Mouse (Mus musculus): ENCODE data around the gene Gp1ba. TPM values are rescaled to one million over a fixed set of nuclear protein-coding genes. Genes with fewer than 3 reads are reported as not detected.

Gene Gp1ba
- polyA plus RNA-seq, 1 experiment from 2014 or later: 0.21 TPM

GRCm38 (mm10) chr11:70649185-70649734 is 10.3 kb downstream of the Gp1ba start:
- no peaks in the 10 kb centered on the region for H3K9me3 ChIP-seq
- H3K4me1 ChIP-seq (replicated peaks): peaks cover 75% of the 10 kb centered on the region
- WGBS: 90% methylated on average over 8 of the region's 8 CpGs
- H3K36me3 ChIP-seq: peaks cover 53% of the 10 kb centered on the region
- no peak overlapping the region for H3K4me3 ChIP-seq
- no peak overlapping the region for H3K9ac ChIP-seq
- H3K27me3 ChIP-seq: no peaks in the 10 kb centered on the region
- H3K27ac ChIP-seq: peak overlapping the region; percentile 23; the same call in 1 of the 2 replicates
- peak overlapping the region; percentile 20; the same call in 1 of the 2 replicates for H3K4me2 ChIP-seq
- ATAC-seq (ENCODE audit: low FRiP score): no peak

GRCm38 (mm10) chr11:70650322-70651175 is 11.6 kb downstream of the Gp1ba start:
- no peaks in the 10 kb centered on the region for H3K27me3 ChIP-seq
- H3K4me3 ChIP-seq: peak overlapping the region; percentile 8; the same call in 1 of the 2 replicates
- no peak overlapping the region for H3K4me2 ChIP-seq
- ATAC-seq (ENCODE audit: low FRiP score): no peak
- H3K36me3 ChIP-seq: peaks cover 40% of the 10 kb centered on the region
- peak overlapping the region; percentile 43 for H3K9ac ChIP-seq
- peak overlapping the region; percentile 18; the same call in 1 of the 2 replicates for H3K27ac ChIP-seq
- WGBS: 88% methylated on average over 12 of the region's 12 CpGs
- no peaks in the 10 kb centered on the region for H3K9me3 ChIP-seq
- H3K4me1 ChIP-seq (replicated peaks): peaks cover 69% of the 10 kb centered on the region

DNA sequence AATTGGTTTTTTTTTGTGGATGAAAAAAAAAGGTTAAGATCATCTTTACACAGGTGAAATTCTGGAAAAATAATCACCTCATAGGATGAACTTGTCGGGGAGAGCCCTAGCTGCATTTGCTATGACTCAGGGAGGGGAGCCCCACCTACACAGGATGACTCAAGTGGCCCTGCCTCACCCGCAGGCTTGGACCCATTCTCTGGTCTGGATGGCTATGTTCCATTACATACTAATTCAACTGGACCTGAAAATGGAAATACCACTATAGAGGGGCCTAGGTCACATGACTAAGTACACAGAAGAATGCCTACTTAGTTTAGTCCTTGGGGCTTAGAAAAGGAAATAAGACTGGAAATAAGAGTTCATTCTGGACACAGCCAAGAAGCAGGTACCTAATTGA is 12.5 kb downstream of the Gp1ba start:
- no peak for ATAC-seq (ENCODE audit: low FRiP score)

DNA sequence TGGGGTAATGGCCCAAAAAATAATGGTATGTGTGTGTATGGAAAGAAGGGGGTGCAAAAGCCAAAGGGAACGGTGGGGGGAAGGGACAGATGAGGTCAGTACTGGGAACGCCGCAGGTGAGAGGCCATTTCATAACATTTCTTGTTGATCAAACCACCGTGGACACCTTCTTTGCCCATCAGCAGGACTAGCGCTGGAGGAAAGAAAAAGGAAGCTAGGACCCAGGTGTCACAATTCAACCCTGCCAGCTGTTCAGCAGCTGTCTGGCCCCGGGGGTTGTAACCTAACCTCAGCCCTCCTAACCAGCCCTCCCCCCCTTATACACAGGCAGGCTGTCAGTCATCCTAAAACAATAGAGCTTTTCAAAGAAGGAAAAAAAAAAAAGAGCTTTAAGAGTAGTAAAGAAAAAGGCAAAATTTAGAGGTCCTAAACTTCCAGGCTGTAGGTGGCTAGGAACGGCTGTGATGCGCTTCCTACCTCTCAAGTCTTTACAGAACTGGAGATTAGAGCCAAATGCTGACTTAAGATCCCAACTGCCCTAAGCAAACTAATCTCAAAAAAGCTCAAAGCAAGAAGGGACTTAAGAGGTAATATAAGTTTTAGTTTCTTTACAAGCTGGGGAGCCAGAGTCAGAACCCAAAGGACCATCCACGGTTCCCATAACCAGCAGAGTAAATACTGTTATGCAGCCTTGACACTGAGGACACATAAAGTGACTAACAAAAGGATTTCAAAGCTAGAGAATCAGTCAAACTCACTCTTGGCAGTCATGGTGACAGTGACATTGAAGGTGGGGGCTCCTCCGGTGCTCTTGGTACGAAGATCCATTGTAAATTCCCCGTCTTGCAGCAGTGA is 13.3 kb downstream of the Gp1ba start:
- H3K4me1 ChIP-seq (replicated peaks): peaks cover 74% of the 10 kb centered on the region
- no peaks in the 10 kb centered on the region for H3K9me3 ChIP-seq
- peak overlapping the region; percentile 89 for H3K4me2 ChIP-seq
- 0 out of 2 replicates have a peak, but pooled peaks cover 4% of the 10 kb centered on the region for H3K27me3 ChIP-seq
- H3K9ac ChIP-seq: peak overlapping the region; percentile 99
- H3K4me3 ChIP-seq: peak overlapping the region; percentile 100
- 71% methylated on average over 12 of the region's 12 CpGs for WGBS
- peak overlapping the region; percentile 99; the same call in 1 of the 2 replicates for H3K27ac ChIP-seq
- ATAC-seq (ENCODE audit: low FRiP score): no peak
- peaks cover 39% of the 10 kb centered on the region for H3K36me3 ChIP-seq

More for the DNA sequence above, 12.5 kb downstream of the Gp1ba start:
- peak overlapping the region; percentile 10; the same call in 1 of the 2 replicates for H3K4me2 ChIP-seq
- H3K9me3 ChIP-seq: no peaks in the 10 kb centered on the region
- WGBS: 86% methylated on average over 2 of the region's 2 CpGs
- H3K36me3 ChIP-seq: peaks cover 39% of the 10 kb centered on the region
- H3K4me3 ChIP-seq: peak overlapping the region; percentile 8; the same call in 1 of the 2 replicates
- no peaks in the 10 kb centered on the region for H3K27me3 ChIP-seq
- peaks cover 69% of the 10 kb centered on the region for H3K4me1 ChIP-seq (replicated peaks)
- H3K27ac ChIP-seq: no peak overlapping the region
- no peak overlapping the region for H3K9ac ChIP-seq

DNA sequence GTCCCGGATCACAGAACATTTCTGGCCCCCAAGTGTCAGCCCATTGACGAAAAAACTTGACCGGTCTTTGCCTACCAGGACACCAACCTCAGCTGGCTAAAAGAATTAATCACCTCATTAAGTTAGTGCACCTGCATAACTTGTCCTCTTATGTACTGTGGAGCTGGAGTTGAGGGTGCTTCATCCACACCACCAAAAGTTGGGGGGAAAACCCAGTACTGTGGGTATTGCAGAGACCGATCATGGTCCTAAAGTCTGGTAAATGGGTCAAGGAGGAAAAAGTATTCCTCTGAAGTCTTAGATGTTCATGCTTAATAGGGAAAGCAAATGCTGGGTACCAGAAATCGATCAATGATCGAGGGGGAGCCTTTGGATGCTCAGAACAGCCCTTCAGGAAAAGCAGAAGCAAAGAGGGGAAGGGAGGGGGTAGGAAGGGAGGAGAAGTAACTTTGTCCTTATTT is 14.0 kb downstream of the Gp1ba start:
- H3K36me3 ChIP-seq: peaks cover 39% of the 10 kb centered on the region
- H3K4me2 ChIP-seq: peak overlapping the region; percentile 89
- H3K9ac ChIP-seq: peak overlapping the region; percentile 99
- peak overlapping the region; percentile 100 for H3K4me3 ChIP-seq
- peak overlapping the region; percentile 99 for H3K27ac ChIP-seq
- H3K27me3 ChIP-seq: 0 out of 2 replicates have a peak, but pooled peaks cover 4% of the 10 kb centered on the region
- no peak for ATAC-seq (ENCODE audit: low FRiP score)
- WGBS: 65% methylated on average over 6 of the region's 6 CpGs
- no peaks in the 10 kb centered on the region for H3K9me3 ChIP-seq
- peaks cover 72% of the 10 kb centered on the region for H3K4me1 ChIP-seq (replicated peaks)

GRCm38 (mm10) chr11:70653345-70654197 is 14.6 kb downstream of the Gp1ba start:
- Histone ChIP-seq H3K27me3 (0 out of 2 replicates have a peak, but pooled peaks cover 4% of the 10 kb centered on the region), H3K9ac (peak overlapping the region; percentile 99), H3K4me1 (replicated peaks) (peaks cover 65% of the 10 kb centered on the region), H3K9me3 (no peaks in the 10 kb centered on the region), H3K4me2 (peak overlapping the region; percentile 89), H3K27ac (peak overlapping the region; percentile 99), H3K36me3 (peaks cover 39% of the 10 kb centered on the region), H3K4me3 (peak overlapping the region; percentile 100)
- under 1% methylated on average over 50 of the region's 63 CpGs for WGBS
- peak; percentile 60 for ATAC-seq (ENCODE audit: low FRiP score)

DNA sequence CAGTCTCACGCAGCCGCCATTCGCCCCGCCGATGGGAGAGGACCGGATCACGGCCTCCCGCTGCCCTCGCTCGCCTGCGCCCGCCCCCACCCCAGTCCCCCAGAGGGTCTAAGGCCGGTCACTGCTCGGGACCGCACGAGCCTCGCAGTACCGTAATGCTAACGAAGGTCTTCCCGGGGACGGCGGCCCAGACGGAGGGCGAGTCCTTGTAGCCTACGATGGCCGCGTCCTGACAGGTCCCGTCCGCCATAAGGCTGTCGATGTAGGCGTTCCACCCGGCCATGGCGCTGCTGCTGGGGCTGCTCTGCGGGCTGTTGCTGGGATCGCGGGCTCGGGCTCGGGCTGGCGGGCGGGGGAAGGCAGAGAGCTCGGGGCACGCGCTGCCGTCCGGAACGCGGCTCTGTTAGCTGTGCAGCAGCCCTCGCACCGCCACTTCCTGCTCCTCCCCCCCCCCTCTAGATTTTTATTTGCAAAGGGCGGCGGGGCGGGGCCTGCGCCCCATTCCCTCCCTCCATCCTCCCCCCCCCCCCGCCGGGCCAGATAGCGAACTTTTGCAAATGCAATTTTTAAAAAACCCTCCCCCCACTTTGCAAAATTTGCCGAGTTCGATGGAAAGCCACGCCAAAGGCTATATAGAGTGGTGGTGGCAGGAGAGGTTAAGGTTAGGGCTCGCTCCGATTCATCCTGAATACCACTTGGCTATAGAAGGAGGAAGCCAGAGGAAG is 15.4 kb downstream of the Gp1ba start, which contains the start of gene Pfn1:
Gene Pfn1 (minus strand): TSS at position 447 of the 725 bp plus-strand sequence.
- H3K27ac ChIP-seq: peak within 1 kb of the TSS; percentile 99
- H3K9ac ChIP-seq: peak within 1 kb of the TSS; percentile 99
- peak; percentile 55 for ATAC-seq (ENCODE audit: low FRiP score)
- H3K4me3 ChIP-seq: peak within 1 kb of the TSS; percentile 100
- under 1% methylated on average over 53 of the region's 61 CpGs for WGBS
- peaks cover 36% of the 10 kb centered on the region for H3K36me3 ChIP-seq
- H3K27me3 ChIP-seq: 0 out of 2 replicates have a peak, but pooled peaks cover 4% of the 10 kb centered on the region
- H3K9me3 ChIP-seq: no peaks in the 10 kb centered on the region
- H3K4me2 ChIP-seq: peak within 1 kb of the TSS; percentile 89
- peaks cover 57% of the 10 kb centered on the region for H3K4me1 ChIP-seq (replicated peaks)

GRCm38 (mm10) chr11:70654923-70655570 is 16.1 kb downstream of the Gp1ba start:
- peak overlapping the region; percentile 100 for H3K4me3 ChIP-seq
- ATAC-seq (ENCODE audit: low FRiP score): peak; percentile 61
- peak overlapping the region; percentile 89 for H3K4me2 ChIP-seq
- peaks cover 33% of the 10 kb centered on the region for H3K36me3 ChIP-seq
- peak overlapping the region; percentile 99 for H3K27ac ChIP-seq
- H3K27me3 ChIP-seq: 0 out of 2 replicates have a peak, but pooled peaks cover 4% of the 10 kb centered on the region
- H3K4me1 ChIP-seq (replicated peaks): peaks cover 52% of the 10 kb centered on the region
- H3K9ac ChIP-seq: peak overlapping the region; percentile 99
- WGBS: under 1% methylated on average over 48 of the region's 48 CpGs
- no peaks in the 10 kb centered on the region for H3K9me3 ChIP-seq

DNA sequence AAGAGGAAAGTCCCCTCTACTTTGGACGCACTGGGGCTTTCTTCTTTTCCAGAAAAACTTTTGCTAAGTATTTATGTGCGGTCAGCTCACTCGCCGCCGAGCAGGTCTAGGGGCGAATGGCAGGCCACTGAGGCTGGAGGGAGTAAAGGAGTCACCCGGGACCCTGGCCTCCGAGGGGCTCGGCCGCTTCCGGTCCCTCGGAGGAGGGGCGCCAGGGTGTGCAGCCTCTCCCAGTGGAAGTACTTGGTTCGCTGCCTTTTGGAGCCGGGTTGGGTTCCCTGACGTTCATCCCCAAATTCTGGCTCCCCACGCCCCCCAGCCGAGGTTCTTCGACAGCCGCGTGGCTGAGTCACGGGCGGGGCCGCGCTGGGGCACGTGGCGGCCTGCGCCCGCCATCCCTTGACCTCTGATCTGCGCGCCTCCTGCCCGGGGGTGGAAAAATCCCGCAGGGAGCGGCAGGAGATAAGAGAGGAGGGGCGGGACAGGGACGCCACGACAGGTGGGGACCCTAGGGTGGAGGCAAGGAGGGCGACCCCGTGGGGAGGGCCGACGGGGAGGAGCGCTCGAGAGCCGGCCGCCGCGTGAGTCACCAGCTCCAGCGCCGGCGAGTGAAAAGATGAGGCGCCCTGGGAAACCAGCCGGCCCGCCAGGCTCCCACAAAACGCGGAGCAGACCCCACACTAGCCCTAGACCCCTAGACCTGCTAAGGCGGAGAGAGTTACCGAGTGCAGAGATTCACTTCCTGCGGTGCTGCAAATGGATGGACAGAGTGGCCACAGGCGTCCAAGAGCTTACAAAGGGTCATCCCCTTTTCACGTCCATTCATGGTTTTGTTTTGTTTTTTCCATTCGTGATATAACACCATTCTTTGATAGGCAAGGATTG is 16.9 kb downstream of the Gp1ba start:
- Histone ChIP-seq H3K27ac (peak overlapping the region; percentile 99), H3K4me2 (peak overlapping the region; percentile 89), H3K4me3 (peak overlapping the region; percentile 100), H3K36me3 (peaks cover 30% of the 10 kb centered on the region), H3K4me1 (replicated peaks) (peaks cover 46% of the 10 kb centered on the region), H3K9ac (peak overlapping the region; percentile 99), H3K9me3 (no peaks in the 10 kb centered on the region), H3K27me3 (0 out of 2 replicates have a peak, but pooled peaks cover 4% of the 10 kb centered on the region)
- WGBS: under 1% methylated on average over 61 of the region's 61 CpGs
- ATAC-seq (ENCODE audit: low FRiP score): no peak
